Mouse (Mus musculus) thymus, adult 2 months (tissue): Measurements from ENCODE around the gene Car1. TPM values are rescaled to one million over a fixed set of nuclear protein-coding genes. Genes with fewer than 3 reads are reported as not detected.

ENCODE experiments used
- DNase-seq: peaks from one replicate; pipeline ENCODE4 v3.0.0; 2021
- H3K27ac ChIP-seq: fragments of 200-500 bp; 2 replicates; pipeline ENCODE4 v1.5.1; 2012; ENCODE audit warnings: low read length, control low read depth; ENCODE audit not compliant: control insufficient read depth, insufficient read depth
- H3K27me3 ChIP-seq: fragments of 200-500 bp; 2 replicates; pipeline ENCODE4 v1.6.1; 2012; ENCODE audit warnings: mild to moderate bottlenecking, low read length, moderate library complexity, mixed read lengths; ENCODE audit not compliant: control insufficient read depth, insufficient read depth
- H3K36me3 ChIP-seq: fragments of 200-500 bp; 2 replicates; pipeline ENCODE4 v1.6.1; 2012; ENCODE audit warnings: mild to moderate bottlenecking, low read length, moderate library complexity; ENCODE audit not compliant: control insufficient read depth, insufficient read depth
- H3K4me1 ChIP-seq: fragments of 200-500 bp; replicated peaks from 2 replicates; pipeline ENCODE4 v1.6.1; 2012; ENCODE audit warnings: low read length; ENCODE audit not compliant: control insufficient read depth, insufficient read depth
- H3K4me3 ChIP-seq: fragments of 200-500 bp; 2 replicates; pipeline ENCODE4 v1.5.1; 2012; ENCODE audit warnings: mild to moderate bottlenecking, low read length, control low read depth, moderate library complexity; ENCODE audit not compliant: control insufficient read depth, insufficient read depth
- CTCF ChIP-seq: fragments of 200-500 bp; IDR thresholded peaks from 2 replicates; pipeline ENCODE4 v1.5.1; 2012; ENCODE audit warnings: mild to moderate bottlenecking, control low read depth, low read length, moderate library complexity, borderline replicate concordance; ENCODE audit not compliant: control insufficient read depth, poor library complexity, insufficient read depth; ENCODE audit errors: extremely low read depth
- POLR2A ChIP-seq: fragments of 200-500 bp; IDR thresholded peaks from 2 replicates; pipeline ENCODE4 v1.6.1; 2012; ENCODE audit warnings: mild to moderate bottlenecking, low read length, control low read depth, moderate library complexity; ENCODE audit not compliant: control insufficient read depth, poor library complexity, insufficient read depth; ENCODE audit errors: extremely low read depth
- WGBS: fragments of 180-500 bp; shearing (Covaris S2); methylation state at CpG from one replicate; pipeline ENCODE4 v1.1.7; 2018; 5-methylcytosine and 5-hydroxymethylcytosine counted together
- polyA plus RNA-seq: library from polyadenylated mRNA; depleted of rRNA; stranded (reverse); fragments of >200 nt; gene quantifications from 2 replicates; pipeline ENCODE4 v1.2.3, GENCODE M21; 2012; rRNA removed

Gene Car1
- 0.38 TPM in 2 replicates for polyA plus RNA-seq

DNA sequence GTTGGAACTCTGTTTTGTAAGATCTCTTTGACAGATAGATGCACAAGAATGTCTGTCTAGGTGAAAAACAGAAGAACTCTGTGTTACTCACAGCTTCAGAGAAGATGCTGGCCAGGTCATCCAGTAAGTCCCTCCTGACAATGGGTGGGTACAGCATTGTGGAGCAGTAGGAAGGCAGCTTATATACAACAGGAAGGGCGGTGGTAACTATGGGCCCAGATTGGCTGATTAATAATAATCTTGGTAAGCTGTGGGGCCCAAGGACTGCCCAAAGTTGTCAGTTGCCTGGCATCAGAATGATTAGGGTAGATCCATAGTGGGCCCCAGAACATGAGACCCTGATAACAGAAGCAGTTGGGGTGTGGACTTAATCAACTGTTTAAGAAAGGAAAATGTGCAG is at the start of gene Car1:
Gene Car1 (minus strand): TSS at position 158 of the 400 bp plus-strand sequence.
- H3K36me3 ChIP-seq = no peaks in the 10 kb centered on the region
- H3K27me3 ChIP-seq = no peaks in the 10 kb centered on the region
- no peak within 1 kb of the TSS for H3K27ac ChIP-seq
- DNase-seq = no peak
- 85% methylated on average over 1 of the region's 1 CpGs for WGBS
- H3K4me3 ChIP-seq = no peak within 1 kb of the TSS
- no peak for TF ChIP-seq CTCF
- TF ChIP-seq POLR2A = no peak
- no peaks in the 10 kb centered on the region for H3K4me1 ChIP-seq

GRCm38 (mm10) chr3:14857874-14858273 is 49.7 kb upstream of the Car1 start:
- no peak overlapping the region for H3K4me3 ChIP-seq
- DNase-seq = no peak
- no peaks in the 10 kb centered on the region for H3K27me3 ChIP-seq
- no peak overlapping the region for H3K27ac ChIP-seq
- H3K4me1 ChIP-seq = no peaks in the 10 kb centered on the region
- H3K36me3 ChIP-seq = no peaks in the 10 kb centered on the region
- WGBS = 94% methylated on average over 3 of the region's 3 CpGs
- TF ChIP-seq CTCF (no peak), POLR2A (no peak)

DNA sequence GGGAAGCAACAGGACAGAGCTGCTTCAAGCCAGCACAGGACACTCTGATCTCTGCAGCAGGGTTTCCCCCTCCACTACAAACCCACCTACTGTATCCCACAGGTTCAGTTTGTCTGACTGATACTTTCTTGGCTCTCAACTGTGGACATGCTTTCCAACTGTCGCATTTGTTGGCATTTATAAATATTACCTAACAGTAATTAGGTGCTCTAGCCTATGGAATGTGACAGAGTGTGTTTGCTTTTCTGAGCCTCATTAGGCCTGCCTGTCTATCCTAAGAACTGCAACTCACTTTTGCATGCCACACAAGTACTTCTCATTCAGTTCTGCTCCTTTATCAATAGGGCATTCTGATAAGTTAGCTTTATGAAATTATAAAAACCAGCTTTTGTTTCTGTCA is 46.3 kb upstream of the Car1 start:
- Histone ChIP-seq H3K4me3 (no peak overlapping the region), H3K27me3 (no peaks in the 10 kb centered on the region), H3K36me3 (no peaks in the 10 kb centered on the region), H3K27ac (no peak overlapping the region), H3K4me1 (no peaks in the 10 kb centered on the region)
- no peak for TF ChIP-seq POLR2A
- no peak for TF ChIP-seq CTCF
- DNase-seq = no peak
- 90% methylated on average over 1 of the region's 1 CpGs for WGBS

DNA sequence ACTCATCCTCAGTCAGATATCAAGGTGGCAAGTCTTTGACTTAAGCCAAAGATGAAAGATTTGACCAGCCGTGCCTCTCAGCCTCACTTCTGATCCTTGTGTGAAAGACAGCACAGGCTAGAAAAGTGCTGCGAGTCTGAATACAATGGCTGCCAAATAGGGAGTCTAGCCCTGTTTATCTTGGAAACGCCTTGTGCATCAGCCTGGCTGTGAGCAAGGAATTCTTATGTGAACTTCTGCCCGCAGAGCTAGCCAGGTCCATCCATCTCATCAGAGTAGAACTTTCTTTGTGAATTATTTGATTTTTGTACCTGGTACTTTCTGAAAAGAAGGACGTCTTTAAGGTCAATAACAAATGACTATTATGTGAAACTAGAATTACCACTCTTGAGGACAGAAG is 45.8 kb upstream of the Car1 start:
- Histone ChIP-seq H3K27ac (no peak overlapping the region), H3K27me3 (no peaks in the 10 kb centered on the region), H3K4me1 (no peaks in the 10 kb centered on the region), H3K4me3 (no peak overlapping the region), H3K36me3 (no peaks in the 10 kb centered on the region)
- no peak for DNase-seq
- TF ChIP-seq POLR2A = no peak
- TF ChIP-seq CTCF = no peak
- WGBS = 93% methylated on average over 5 of the region's 5 CpGs

DNA sequence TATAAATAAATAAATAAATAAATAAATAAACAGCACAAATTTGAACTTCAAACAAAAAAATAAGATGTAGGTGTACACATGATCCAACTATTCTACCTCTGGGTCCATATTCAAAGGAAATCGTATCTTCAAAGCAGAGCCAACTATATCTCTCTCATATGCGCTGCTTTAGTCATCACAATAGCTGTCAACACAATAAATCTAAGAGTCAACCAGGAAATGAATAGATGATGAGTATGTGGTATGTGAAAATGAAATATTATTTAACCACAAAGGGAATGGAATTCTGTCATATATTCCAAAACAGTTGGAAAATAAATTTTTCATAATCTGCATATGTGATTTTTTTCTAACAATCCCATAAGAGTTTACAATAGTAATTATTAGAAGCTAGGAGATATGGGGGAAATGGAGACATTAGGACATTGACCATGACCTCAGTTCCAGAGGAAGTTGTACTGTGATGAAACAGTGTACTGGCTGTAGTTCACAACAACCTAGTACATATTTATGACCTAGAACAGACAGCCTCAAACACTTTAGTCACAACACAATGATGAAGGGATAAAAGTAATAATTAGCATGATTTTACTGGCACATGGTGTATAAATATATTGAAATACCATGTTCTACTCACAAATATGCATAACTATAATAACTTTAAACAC is 40.6 kb upstream of the Car1 start:
- TF ChIP-seq CTCF = no peak
- TF ChIP-seq POLR2A = no peak
- Histone ChIP-seq H3K36me3 (no peaks in the 10 kb centered on the region), H3K27me3 (no peaks in the 10 kb centered on the region), H3K4me1 (no peaks in the 10 kb centered on the region), H3K27ac (no peak overlapping the region), H3K4me3 (no peak overlapping the region)
- no peak for DNase-seq
- WGBS = 98% methylated on average over 2 of the region's 2 CpGs

- 87% methylated on average over 3 of the region's 3 CpGs for WGBS
- Histone ChIP-seq H3K36me3 (no peaks in the 10 kb centered on the region), H3K4me3 (no peak overlapping the region), H3K27me3 (no peaks in the 10 kb centered on the region), H3K27ac (no peak overlapping the region), H3K4me1 (no peaks in the 10 kb centered on the region)
- no peak for DNase-seq
- no peak for TF ChIP-seq CTCF
- TF ChIP-seq POLR2A = no peak
These were observed 31.4 kb upstream of the Car1 start for GRCm38 (mm10) chr3:14839466-14840118.
